ENCODE assay signal across 11 mouse cellular contexts in genomic region chr10:4632211-4632704, GRCm38 (mm10). TPM values are rescaled to one million over a fixed set of nuclear protein-coding genes. Genes with fewer than 3 reads are reported as not detected.
DNase-seq lines count a peak whose midpoint lies in the region; ATAC-seq and TF ChIP-seq lines count a peak whose summit lies in the region.
"Had no signal": no experiment of that assay in that cellular context is flagged by ENCODE, and none has a peak within 500 bp of the region (broad histone marks: within the 10 kb centered on the region; RNA-seq: fewer than 3 reads in every experiment).

No protein-coding gene starts in this region.

- ATAC-seq in CD4-positive, CD25-positive, alpha-beta regulatory T cell, adult 4 months: peak; percentile 88
- peak; percentile 90 for ATAC-seq in inflammation-experienced regulatory T-cells, adult 6 months

- no peak overlapping the region for H3K4me3 ChIP-seq in myocyte
- H3K4me3 ChIP-seq: embryonic facial prominence, embryonic 13.5 days; midbrain, embryonic 10.5 days; stomach, embryonic 15.5 days had no signal

- H3K4me2 ChIP-seq in myocyte (ENCODE audit: low read depth): peak overlapping the region; percentile 59
- H3K4me2 ChIP-seq: embryonic facial prominence, embryonic 13.5 days; stomach, embryonic 15.5 days had no signal

- TF ChIP-seq POLR2A in myocyte (IDR thresholded peaks at IDR 0.05; ENCODE audit: insufficient read length, low read depth): no peak

- H3K79me2 ChIP-seq in myocyte (ENCODE audit: control insufficient read depth, insufficient read depth): no peaks in the 10 kb centered on the region

- H3K27me3 ChIP-seq in myocyte (ENCODE audit: control insufficient read depth, insufficient read depth, insufficient read length): no peaks in the 10 kb centered on the region
- H3K27me3 ChIP-seq: embryonic facial prominence, embryonic 13.5 days; stomach, embryonic 15.5 days had no signal

- H3ac ChIP-seq in myocyte (ENCODE audit: control insufficient read depth, insufficient read length): no peak overlapping the region

- no peaks in the 10 kb centered on the region for H3K36me3 ChIP-seq in myocyte (ENCODE audit: control insufficient read depth, insufficient read depth)
- H3K36me3 ChIP-seq: embryonic facial prominence, embryonic 13.5 days; midbrain, embryonic 10.5 days; stomach, embryonic 15.5 days had no signal

- peak; percentile 61 for DNase-seq in 416B (ENCODE audit: low read depth)
- no peak for DNase-seq in cerebellum, postnatal 4 days (ENCODE audit: low spot score in 2 of 2)
- no peak for DNase-seq in lung, adult 18-20 months
- no peak for DNase-seq in gastrocnemius, adult 18-20 months (ENCODE audit: low spot score)
- DNase-seq: layer of hippocampus, adult 9-11 months had no signal

TF ChIP-seq in myocyte, 11 proteins besides CTCF, POLR2A, EP300 and RAD21:
- no peak for TF ChIP-seq MYOD1 (IDR thresholded peaks at IDR 0.05; ENCODE audit: control insufficient read depth in 1 of 3, insufficient read length in 2 of 3, low read depth in 2 of 3)
- no peak for TF ChIP-seq SRF (IDR thresholded peaks at IDR 0.05; ENCODE audit: control insufficient read depth, insufficient read length, low read depth)
- no peak for TF ChIP-seq REST (IDR thresholded peaks at IDR 0.05; ENCODE audit: insufficient read depth, insufficient read length)
- TF ChIP-seq TCF3 (IDR thresholded peaks at IDR 0.05; ENCODE audit: insufficient read length, low read depth): no peak
- TF ChIP-seq MYOG (IDR thresholded peaks at IDR 0.05; ENCODE audit: control insufficient read depth in 1 of 3, insufficient read depth in 1 of 3, insufficient read length in 2 of 3, low read depth in 2 of 3): no peak
- no peak for TF ChIP-seq TCF12 (IDR thresholded peaks at IDR 0.05; ENCODE audit: insufficient read depth, poor library complexity, severe bottlenecking)

RNA-seq across cellular contexts. Expression of gene Esr1, which starts 20.9 kb away (rescaled TPM):
- polyA plus RNA-seq in CD4-positive, CD25-positive, alpha-beta regulatory T cell, adult 4 months (2017; shearing (Covaris generic)): 1 to 10 TPM; 1.2 to 1.9 TPM
- polyA plus RNA-seq in inflammation-experienced regulatory T-cells, adult 6 months (2017; shearing (Covaris generic)): 1 to 10 TPM; 1.3 to 6.4 (median 4.4) TPM
- polyA plus RNA-seq in myocyte (2012; fragmentation: generic; extraction: Trizol): 3.6 TPM
- total RNA-seq in gastrocnemius, adult 18-20 months (2021): 10 to 100 TPM; 35.4 to 45.9 TPM
- polyA plus RNA-seq: midbrain, embryonic 10.5 days had no signal
